Mouse (Mus musculus) kidney, adult 2 months (tissue): Measurements from ENCODE around the gene Tprg.

Experiments used
- CTCF ChIP-seq: fragments of 200-500 bp; conservative IDR thresholded peaks from 2 replicates; pipeline ENCODE4 v1.5.1; 2011; ENCODE audit warnings: low read depth, mild to moderate bottlenecking, control low read depth, low read length, moderate library complexity, mixed read lengths; ENCODE audit not compliant: insufficient read depth, insufficient read length
- POLR2A ChIP-seq: fragments of 200-500 bp; IDR thresholded peaks from one replicate; pipeline ENCODE4 v1.6.1; 2011; ENCODE audit warnings: low read depth, low read length, control low read depth

GRCm38 (mm10) chr16:25251080-25251479 is 35.5 kb upstream of the Tprg start:
- TF ChIP-seq CTCF (no peak), POLR2A (no peak)
